Mouse (Mus musculus): ENCODE measurements around the gene Nap1l3. TPM values are rescaled to one million over a fixed set of nuclear protein-coding genes. Genes with fewer than 3 reads are reported as not detected.
A peak's percentile ranks its signal among the peaks of the same experiment; 100 is the strongest.

Gene Nap1l3
- polyA plus RNA-seq (2016; fragmentation: Nextera tagmentation; extraction: Ambion mirVana): 4.2 and 5.6 TPM in 2 replicates

DNA sequence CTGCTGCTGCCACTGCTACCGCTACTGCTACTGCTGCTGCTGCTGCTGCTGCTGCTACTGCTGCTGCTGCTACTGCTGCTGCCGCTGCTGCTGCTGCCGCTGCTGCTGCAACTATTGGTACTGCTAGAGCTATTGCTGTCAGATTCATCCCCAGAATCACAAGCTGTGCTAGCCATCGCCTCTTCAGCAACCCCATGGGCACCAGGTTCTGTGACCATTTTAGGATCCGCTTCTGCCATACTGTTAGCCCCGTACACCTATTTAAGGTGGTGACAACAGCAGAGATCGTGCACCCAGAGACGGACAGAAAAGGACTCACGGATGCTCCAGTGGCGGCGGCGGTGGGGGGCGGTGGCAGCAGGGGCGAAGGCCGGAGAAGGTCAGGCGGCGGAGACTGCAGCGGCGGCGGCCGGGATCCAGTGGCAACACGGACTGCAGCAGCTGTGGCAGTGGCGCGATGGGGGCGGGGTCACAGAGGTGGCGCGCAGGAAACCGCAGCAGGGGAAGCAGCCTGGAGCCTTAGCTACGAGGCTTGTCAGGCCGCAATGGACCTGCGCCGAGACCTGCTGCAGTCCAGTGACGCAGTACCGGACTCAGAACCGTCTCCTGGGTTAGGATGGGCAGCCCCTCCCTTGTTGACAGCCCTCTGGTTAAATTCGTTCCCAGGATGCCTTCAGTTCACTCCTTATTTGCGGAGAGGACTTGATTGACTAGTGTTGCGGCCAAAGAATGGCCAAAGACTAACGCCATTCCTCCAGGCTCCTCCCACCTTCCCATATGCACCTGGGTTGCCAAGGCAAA, at the start of gene Nap1l3:
Gene Nap1l3 (minus strand): TSS at position 621 of the 801 bp plus-strand sequence.
- peak within 1 kb of the TSS; percentile 61 for H3K4me3 ChIP-seq
- H3K27ac ChIP-seq: peak within 1 kb of the TSS; percentile 80
- H3K9me3 ChIP-seq: no peaks in the 10 kb centered on the region; the same call in 1 of the 2 replicates
- DNase-seq (ENCODE audit: low spot score): peak; percentile 71
- H3K4me1 ChIP-seq (replicated peaks): no peaks in the 10 kb centered on the region
- no peaks in the 10 kb centered on the region for H3K27me3 ChIP-seq (ENCODE audit: insufficient read depth, poor library complexity, severe bottlenecking)
- 8% methylated on average over 39 of the region's 39 CpGs for WGBS
- no peaks in the 10 kb centered on the region for H3K36me3 ChIP-seq

- 20% methylated on average over 8 of the region's 8 CpGs for WGBS
Measured at GRCm38 (mm10) chrX:122397652-122398051, 451 bp upstream of the Nap1l3 start.

More at GRCm38 (mm10) chrX:122397652-122398051, 451 bp upstream of the Nap1l3 start:
- Histone ChIP-seq H3K4me3 (peak overlapping the region; percentile 61), H3K4me1 (replicated peaks) (no peaks in the 10 kb centered on the region), H3K36me3 (no peaks in the 10 kb centered on the region), H3K27ac (no peak overlapping the region), H3K27me3 (ENCODE audit: insufficient read depth, poor library complexity, severe bottlenecking) (no peaks in the 10 kb centered on the region), H3K9me3 (no peaks in the 10 kb centered on the region; the same call in 1 of the 2 replicates)
- DNase-seq (ENCODE audit: low spot score): no peak

Data from hindbrain, embryonic 10.5 days (tissue).